Mouse (Mus musculus): Measurements from ENCODE around the gene Tex22. TPM values are rescaled to one million over a fixed set of nuclear protein-coding genes. Genes with fewer than 3 reads are reported as not detected.
A peak's percentile ranks its signal among the peaks of the same experiment; 100 is the strongest.

Gene Tex22
- polyA plus RNA-seq, 1 experiment from 2014 or later = not detected

GRCm38 (mm10) chr12:113044916-113045677, 29.2 kb upstream of the Tex22 start:
- Histone ChIP-seq H3K36me3 (ENCODE audit: control insufficient read depth, insufficient read depth, low read length) (peaks cover 37% of the 10 kb centered on the region), H3K4me3 (ENCODE audit: control insufficient read depth in 1 of 2, insufficient read depth in 1 of 2, low read depth in 1 of 2, low read length in 2 of 2) (no peak overlapping the region), H3K27ac (replicated peaks in 1 of 2; ENCODE audit: control insufficient read depth in 1 of 2, insufficient read depth in 1 of 2, low read depth in 2 of 2, low read length in 2 of 2) (no peak overlapping the region), H3K9me3 (ENCODE audit: control insufficient read depth, low read length) (no peaks in the 10 kb centered on the region), H3K9ac (ENCODE audit: low read length) (no peak overlapping the region), H3K4me2 (ENCODE audit: low read length) (no peak overlapping the region), H3K4me1 (ENCODE audit: control insufficient read depth in 2 of 2, insufficient read depth in 2 of 2, low read length in 2 of 2) (peaks cover 10 to 19% of the 10 kb centered on the region in 2 experiments), H3K27me3 (ENCODE audit: control insufficient read depth, insufficient read depth, low read length) (no peaks in the 10 kb centered on the region)
- 82% methylated on average over 3 of the region's 3 CpGs for WGBS
- ATAC-seq (ENCODE audit: insufficient number of reproducible peaks, insufficient read depth, low FRiP score, low read depth) = no peak

GRCm38 (mm10) chr12:113046861-113047260, 27.4 kb upstream of the Tex22 start:
- no peak overlapping the region for H3K27ac ChIP-seq (replicated peaks in 1 of 2; ENCODE audit: control insufficient read depth in 1 of 2, insufficient read depth in 1 of 2, low read depth in 2 of 2, low read length in 2 of 2)
- no peaks in the 10 kb centered on the region for H3K9me3 ChIP-seq (ENCODE audit: control insufficient read depth, low read length)
- no peak for ATAC-seq (ENCODE audit: insufficient number of reproducible peaks, insufficient read depth, low FRiP score, low read depth)
- H3K4me1 ChIP-seq (ENCODE audit: control insufficient read depth in 2 of 2, insufficient read depth in 2 of 2, low read length in 2 of 2) = peaks cover 11 to 12% of the 10 kb centered on the region in 2 experiments
- no peaks in the 10 kb centered on the region for H3K27me3 ChIP-seq (ENCODE audit: control insufficient read depth, insufficient read depth, low read length)
- 84% methylated on average over 15 of the region's 15 CpGs for WGBS
- H3K36me3 ChIP-seq (ENCODE audit: control insufficient read depth, insufficient read depth, low read length) = peaks cover 47% of the 10 kb centered on the region
- no peak overlapping the region for H3K9ac ChIP-seq (ENCODE audit: low read length)
- H3K4me3 ChIP-seq (ENCODE audit: control insufficient read depth in 1 of 2, insufficient read depth in 1 of 2, low read depth in 1 of 2, low read length in 2 of 2) = no peak overlapping the region
- no peak overlapping the region for H3K4me2 ChIP-seq (ENCODE audit: low read length)

DNA sequence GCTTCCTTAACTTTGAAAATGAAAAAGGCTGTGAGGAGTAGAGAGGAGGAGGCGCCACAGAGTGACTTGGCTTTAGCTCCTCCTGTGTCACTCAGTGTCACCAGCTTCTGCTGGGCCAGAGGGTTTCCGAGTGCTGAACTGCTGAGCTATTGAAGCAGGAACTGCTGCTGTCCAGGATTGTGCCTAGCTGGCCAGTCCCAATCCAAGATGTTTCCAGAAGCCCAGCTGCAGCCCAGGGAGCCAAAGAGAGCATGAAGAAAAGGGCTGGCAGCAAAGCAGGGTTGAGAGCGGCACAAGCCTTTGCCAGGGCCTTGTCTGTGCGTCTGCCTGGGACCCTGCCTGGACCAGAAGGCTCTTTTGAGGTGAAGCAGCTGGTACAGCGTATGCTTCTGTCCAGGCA, 26.2 kb upstream of the Tex22 start:
- WGBS = 87% methylated on average over 5 of the region's 5 CpGs
- Histone ChIP-seq H3K27ac (replicated peaks in 1 of 2; ENCODE audit: control insufficient read depth in 1 of 2, insufficient read depth in 1 of 2, low read depth in 2 of 2, low read length in 2 of 2) (no peak overlapping the region), H3K27me3 (ENCODE audit: control insufficient read depth, insufficient read depth, low read length) (no peaks in the 10 kb centered on the region), H3K4me3 (ENCODE audit: control insufficient read depth in 1 of 2, insufficient read depth in 1 of 2, low read depth in 1 of 2, low read length in 2 of 2) (no peak overlapping the region), H3K4me2 (ENCODE audit: low read length) (no peak overlapping the region), H3K4me1 (ENCODE audit: control insufficient read depth in 2 of 2, insufficient read depth in 2 of 2, low read length in 2 of 2) (peaks cover 11 to 16% of the 10 kb centered on the region in 2 experiments), H3K9me3 (ENCODE audit: control insufficient read depth, low read length) (no peaks in the 10 kb centered on the region), H3K9ac (ENCODE audit: low read length) (no peak overlapping the region), H3K36me3 (ENCODE audit: control insufficient read depth, insufficient read depth, low read length) (peaks cover 57% of the 10 kb centered on the region)
- no peak for ATAC-seq (ENCODE audit: insufficient number of reproducible peaks, insufficient read depth, low FRiP score, low read depth)

- Histone ChIP-seq H3K4me3 (ENCODE audit: control insufficient read depth in 1 of 2, insufficient read depth in 1 of 2, low read depth in 1 of 2, low read length in 2 of 2) (no peak overlapping the region), H3K4me2 (ENCODE audit: low read length) (no peak overlapping the region), H3K27ac (replicated peaks in 1 of 2; ENCODE audit: control insufficient read depth in 1 of 2, insufficient read depth in 1 of 2, low read depth in 2 of 2, low read length in 2 of 2) (no peak overlapping the region), H3K36me3 (ENCODE audit: control insufficient read depth, insufficient read depth, low read length) (peaks cover 66% of the 10 kb centered on the region), H3K27me3 (ENCODE audit: control insufficient read depth, insufficient read depth, low read length) (no peaks in the 10 kb centered on the region), H3K4me1 (ENCODE audit: control insufficient read depth in 2 of 2, insufficient read depth in 2 of 2, low read length in 2 of 2) (peaks cover 11 to 16% of the 10 kb centered on the region in 2 experiments), H3K9me3 (ENCODE audit: control insufficient read depth, low read length) (no peaks in the 10 kb centered on the region), H3K9ac (ENCODE audit: low read length) (no peak overlapping the region)
- ATAC-seq (ENCODE audit: insufficient number of reproducible peaks, insufficient read depth, low FRiP score, low read depth) = no peak
- WGBS = 89% methylated on average over 9 of the region's 9 CpGs
Measured at GRCm38 (mm10) chr12:113049836-113050235, 24.5 kb upstream of the Tex22 start.

- no peaks in the 10 kb centered on the region for H3K27me3 ChIP-seq (ENCODE audit: control insufficient read depth, insufficient read depth, low read length)
- H3K9me3 ChIP-seq (ENCODE audit: control insufficient read depth, low read length) = no peaks in the 10 kb centered on the region
- no peak overlapping the region for H3K4me3 ChIP-seq (ENCODE audit: control insufficient read depth in 1 of 2, insufficient read depth in 1 of 2, low read depth in 1 of 2, low read length in 2 of 2)
- no peak overlapping the region for H3K27ac ChIP-seq (replicated peaks in 1 of 2; ENCODE audit: control insufficient read depth in 1 of 2, insufficient read depth in 1 of 2, low read depth in 2 of 2, low read length in 2 of 2)
- H3K9ac ChIP-seq (ENCODE audit: low read length) = no peak overlapping the region
- peaks cover 64% of the 10 kb centered on the region for H3K36me3 ChIP-seq (ENCODE audit: control insufficient read depth, insufficient read depth, low read length)
- H3K4me1 ChIP-seq (ENCODE audit: control insufficient read depth in 2 of 2, insufficient read depth in 2 of 2, low read length in 2 of 2) = peaks cover 11 to 16% of the 10 kb centered on the region in 2 experiments
- H3K4me2 ChIP-seq (ENCODE audit: low read length) = no peak overlapping the region
- no peak for ATAC-seq (ENCODE audit: insufficient number of reproducible peaks, insufficient read depth, low FRiP score, low read depth)
- WGBS = 84% methylated on average over 12 of the region's 12 CpGs
Measured at GRCm38 (mm10) chr12:113050671-113051070, 23.6 kb upstream of the Tex22 start.

DNA sequence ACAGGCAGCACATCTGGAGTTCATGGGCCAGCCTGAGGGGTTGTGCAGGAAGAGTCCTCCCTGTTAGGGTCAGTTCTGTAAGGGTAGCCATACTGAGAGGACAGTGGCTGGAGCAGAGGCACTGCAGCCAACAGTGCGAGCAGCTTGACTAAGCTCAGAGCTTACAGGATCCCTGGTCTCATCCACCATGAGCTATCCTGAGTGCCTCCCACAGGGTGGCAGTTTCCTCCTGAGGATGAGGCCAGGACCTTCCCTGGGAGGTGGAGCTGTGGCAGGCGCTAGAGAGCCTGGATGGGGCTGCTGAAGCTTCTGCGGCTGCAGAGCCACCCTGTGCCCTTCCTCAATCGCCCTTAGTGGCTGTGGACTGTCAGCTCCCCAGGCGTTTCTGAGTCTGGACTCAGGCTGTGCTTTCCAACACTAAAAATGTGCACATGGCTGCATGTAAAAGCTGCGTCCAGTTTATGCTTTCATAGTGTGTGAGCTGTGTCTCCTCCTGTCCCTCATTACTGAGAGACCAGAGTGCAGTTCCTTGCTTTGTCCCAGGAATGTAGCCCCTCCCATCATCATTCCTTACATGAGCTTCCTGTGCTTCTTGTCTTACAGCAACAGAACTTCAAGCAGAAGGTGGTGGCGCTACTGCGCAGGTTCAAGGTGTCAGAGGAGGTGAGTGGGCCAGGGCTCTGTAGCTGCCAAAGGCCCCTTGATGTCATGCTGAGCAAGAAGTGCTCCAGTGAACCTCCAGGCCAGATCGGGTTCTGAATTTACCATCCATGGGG, 22.5 kb upstream of the Tex22 start:
- Histone ChIP-seq H3K4me3 (ENCODE audit: control insufficient read depth in 1 of 2, insufficient read depth in 1 of 2, low read depth in 1 of 2, low read length in 2 of 2) (no peak overlapping the region), H3K27me3 (ENCODE audit: control insufficient read depth, insufficient read depth, low read length) (no peaks in the 10 kb centered on the region), H3K4me2 (ENCODE audit: low read length) (no peak overlapping the region), H3K9me3 (ENCODE audit: control insufficient read depth, low read length) (no peaks in the 10 kb centered on the region), H3K9ac (ENCODE audit: low read length) (peak overlapping the region; percentile 48; the same call in 1 of the 2 replicates), H3K36me3 (ENCODE audit: control insufficient read depth, insufficient read depth, low read length) (peaks cover 68% of the 10 kb centered on the region), H3K27ac (replicated peaks in 1 of 2; ENCODE audit: control insufficient read depth in 1 of 2, insufficient read depth in 1 of 2, low read depth in 2 of 2, low read length in 2 of 2) (peak overlapping the region in 1 of 2 experiments; percentile 57; a peak in 1 of 4 replicates), H3K4me1 (ENCODE audit: control insufficient read depth in 2 of 2, insufficient read depth in 2 of 2, low read length in 2 of 2) (peaks cover 11 to 16% of the 10 kb centered on the region in 2 experiments)
- WGBS = 27% methylated on average over 9 of the region's 9 CpGs
- ATAC-seq (ENCODE audit: insufficient number of reproducible peaks, insufficient read depth, low FRiP score, low read depth) = no peak

DNA sequence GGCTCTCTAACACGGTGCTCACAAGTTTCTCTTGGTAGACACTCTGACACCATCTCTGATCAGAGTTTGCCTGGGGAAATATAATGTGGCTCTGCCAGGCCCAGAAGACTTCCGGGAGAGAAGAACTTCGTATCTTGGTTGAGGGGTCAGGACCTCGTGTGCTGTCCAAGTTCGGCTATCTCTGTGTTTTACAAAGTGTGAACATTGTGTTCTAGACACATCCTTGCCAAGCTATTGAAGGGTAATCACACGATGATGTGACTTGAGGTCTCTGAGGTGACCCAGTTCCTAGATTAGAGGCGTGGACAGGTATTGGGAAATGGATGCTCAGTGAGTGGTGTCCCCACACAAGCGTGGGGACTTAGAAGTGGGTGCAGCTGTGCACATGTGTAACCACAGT, 18.2 kb upstream of the Tex22 start:
- ATAC-seq (ENCODE audit: insufficient number of reproducible peaks, insufficient read depth, low FRiP score, low read depth) = no peak
- Histone ChIP-seq H3K4me3 (ENCODE audit: control insufficient read depth in 1 of 2, insufficient read depth in 1 of 2, low read depth in 1 of 2, low read length in 2 of 2) (no peak overlapping the region), H3K4me1 (ENCODE audit: control insufficient read depth in 2 of 2, insufficient read depth in 2 of 2, low read length in 2 of 2) (peaks cover 10 to 12% of the 10 kb centered on the region in 2 experiments), H3K4me2 (ENCODE audit: low read length) (no peak overlapping the region), H3K27me3 (ENCODE audit: control insufficient read depth, insufficient read depth, low read length) (no peaks in the 10 kb centered on the region), H3K27ac (replicated peaks in 1 of 2; ENCODE audit: control insufficient read depth in 1 of 2, insufficient read depth in 1 of 2, low read depth in 2 of 2, low read length in 2 of 2) (no peak overlapping the region), H3K36me3 (ENCODE audit: control insufficient read depth, insufficient read depth, low read length) (peaks cover 78% of the 10 kb centered on the region), H3K9ac (ENCODE audit: low read length) (no peak overlapping the region), H3K9me3 (ENCODE audit: control insufficient read depth, low read length) (no peaks in the 10 kb centered on the region)
- 54% methylated on average over 8 of the region's 8 CpGs for WGBS

Measured in heart, embryonic 14.5 days (tissue).